In the genomic region with DNA sequence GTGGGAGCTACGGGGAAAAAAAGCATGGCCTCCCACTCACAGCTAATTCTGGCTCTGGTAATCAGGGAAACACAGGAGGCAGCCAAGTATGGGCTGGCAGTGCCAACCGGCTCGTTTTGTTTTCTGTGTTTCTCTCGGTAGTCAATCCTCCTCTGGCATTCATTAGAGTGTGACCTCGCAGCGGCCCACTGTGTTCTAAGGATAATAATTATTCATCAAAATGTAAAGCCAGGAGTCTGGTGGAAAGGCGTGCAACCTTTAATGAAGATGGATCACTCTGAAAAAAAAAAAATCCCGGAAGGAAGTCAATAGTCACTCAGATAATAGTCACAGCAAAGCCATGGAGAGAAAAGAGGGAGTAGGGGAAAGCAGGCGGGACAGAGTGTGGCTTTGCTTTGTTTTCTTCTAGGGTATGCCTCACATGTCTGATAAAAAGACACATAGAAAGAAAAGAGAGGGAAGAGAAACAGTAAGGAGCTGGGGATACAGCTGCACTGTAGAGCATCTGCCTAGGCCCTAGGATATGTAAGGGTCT, we compare ENCODE assay signal across 8 mouse cellular contexts. TPM values are rescaled to one million over a fixed set of nuclear protein-coding genes. Genes with fewer than 3 reads are reported as not detected.
A peak's percentile ranks its signal among the peaks of the same experiment; 100 is the strongest.
DNase-seq lines count a peak whose midpoint lies in the region; ATAC-seq and TF ChIP-seq lines count a peak whose summit lies in the region.

No protein-coding gene starts in this region.

- no peaks in the 10 kb centered on the region for H3K36me3 ChIP-seq in heart, postnatal 0 days (replicated peaks; ENCODE audit: control insufficient read depth, insufficient read depth, low read length)
- no peaks in the 10 kb centered on the region for H3K36me3 ChIP-seq in heart, embryonic 10.5 days
- H3K36me3 ChIP-seq in hindbrain, embryonic 14.5 days (replicated peaks; ENCODE audit: control insufficient read depth, insufficient read depth): no peaks in the 10 kb centered on the region
- no peaks in the 10 kb centered on the region for H3K36me3 ChIP-seq in midbrain, postnatal 0 days (ENCODE audit: insufficient read depth, low read length)

- no peak for TF ChIP-seq EP300 in heart, postnatal 0 days (IDR thresholded peaks at IDR 0.05; ENCODE audit: low read depth)

- no peak for TF ChIP-seq CTCF in heart, postnatal 0 days (IDR thresholded peaks at IDR 0.05; ENCODE audit: low read depth)
- TF ChIP-seq CTCF in midbrain, postnatal 0 days (IDR thresholded peaks at IDR 0.05): no peak

- H3K9me3 ChIP-seq in heart, postnatal 0 days (replicated peaks; ENCODE audit: control insufficient read depth, low read length): no peaks in the 10 kb centered on the region
- no peaks in the 10 kb centered on the region for H3K9me3 ChIP-seq in heart, embryonic 10.5 days
- H3K9me3 ChIP-seq in hindbrain, embryonic 14.5 days (ENCODE audit: control insufficient read depth, low read length): no peaks in the 10 kb centered on the region
- H3K9me3 ChIP-seq in midbrain, postnatal 0 days (ENCODE audit: low read length): no peaks in the 10 kb centered on the region

- H3K4me1 ChIP-seq in heart, postnatal 0 days (ENCODE audit: control insufficient read depth, insufficient read depth): no peaks in the 10 kb centered on the region; the same call in 1 of the 2 replicates
- no peaks in the 10 kb centered on the region for H3K4me1 ChIP-seq in heart, embryonic 10.5 days
- peaks cover 4% of the 10 kb centered on the region; the same call in 1 of the 2 replicates for H3K4me1 ChIP-seq in hindbrain, embryonic 14.5 days (replicated peaks; ENCODE audit: control insufficient read depth, insufficient read depth, low read length)
- no peaks in the 10 kb centered on the region for H3K4me1 ChIP-seq in midbrain, postnatal 0 days (ENCODE audit: insufficient read depth, low read length)

- H3K4me3 ChIP-seq in heart, postnatal 0 days (ENCODE audit: low read depth, low read length): no peak overlapping the region
- H3K4me3 ChIP-seq in heart, embryonic 10.5 days: no peak overlapping the region
- H3K4me3 ChIP-seq in hindbrain, embryonic 14.5 days (replicated peaks; ENCODE audit: low read length): no peak overlapping the region
- H3K4me3 ChIP-seq in midbrain, postnatal 0 days (ENCODE audit: low read depth, low read length): no peak overlapping the region

- H3K9ac ChIP-seq in heart, postnatal 0 days (replicated peaks; ENCODE audit: low read depth, low read length): no peak overlapping the region
- H3K9ac ChIP-seq in hindbrain, embryonic 14.5 days: no peak overlapping the region
- no peak overlapping the region for H3K9ac ChIP-seq in midbrain, postnatal 0 days (replicated peaks; ENCODE audit: low read length, poor library complexity, severe bottlenecking)

- no peak overlapping the region for H3K4me2 ChIP-seq in heart, postnatal 0 days (ENCODE audit: low read depth, low read length)
- no peak overlapping the region for H3K4me2 ChIP-seq in hindbrain, embryonic 14.5 days (replicated peaks)
- no peak overlapping the region for H3K4me2 ChIP-seq in midbrain, postnatal 0 days (ENCODE audit: low read depth, low read length, poor library complexity, severe bottlenecking)

- WGBS in heart, postnatal 0 days: 39% methylated on average over 9 of the region's 9 CpGs
- WGBS in heart, embryonic 10.5 days: 66% methylated on average over 9 of the region's 9 CpGs
- 17% methylated on average over 9 of the region's 9 CpGs for WGBS in hindbrain, embryonic 14.5 days
- WGBS in midbrain, postnatal 0 days: 28% methylated on average over 9 of the region's 9 CpGs

- peak; percentile 22 for DNase-seq in heart, postnatal 0 days (ENCODE audit: low spot score)
- no peak for DNase-seq in heart, embryonic 10.5 days (ENCODE audit: low spot score)
- DNase-seq in cerebellum, adult 8-10 months: peak; percentile 74
- peak; percentile 70 for DNase-seq in hindbrain, embryonic 14.5 days (ENCODE audit: low spot score)
- DNase-seq in midbrain, postnatal 0 days (ENCODE audit: low spot score): peak; percentile 89
- DNase-seq in spleen, postnatal 14 days (ENCODE audit: low spot score in 2 of 2): no peak
- no peak for DNase-seq in T-cell, adult 2 months (ENCODE audit: low spot score)

- H3K27me3 ChIP-seq in heart, postnatal 0 days (ENCODE audit: control insufficient read depth, insufficient read depth, low read length): no peaks in the 10 kb centered on the region
- H3K27me3 ChIP-seq in heart, embryonic 10.5 days (ENCODE audit: insufficient read depth, poor library complexity, severe bottlenecking): peaks cover 10% of the 10 kb centered on the region
- H3K27me3 ChIP-seq in hindbrain, embryonic 14.5 days (ENCODE audit: control insufficient read depth, insufficient read depth, low read length): peaks cover 3% of the 10 kb centered on the region; the same call in 1 of the 2 replicates
- no peaks in the 10 kb centered on the region for H3K27me3 ChIP-seq in midbrain, postnatal 0 days (ENCODE audit: insufficient read depth, low read length)

- 0 out of 2 replicates have a peak overlapping the region, but pooled peaks have one; percentile 19 for H3K27ac ChIP-seq in heart, postnatal 0 days (ENCODE audit: low read depth)
- H3K27ac ChIP-seq in heart, embryonic 10.5 days: no peak overlapping the region
- peak overlapping the region; percentile 21; the same call in 1 of the 2 replicates for H3K27ac ChIP-seq in hindbrain, embryonic 14.5 days
- no peak overlapping the region for H3K27ac ChIP-seq in midbrain, postnatal 0 days (ENCODE audit: low read depth, low read length)

- peak; percentile 47; the same call in 1 of the 2 replicates for ATAC-seq in heart, postnatal 0 days (ENCODE audit: insufficient read depth, low read depth)
- ATAC-seq in hindbrain, embryonic 14.5 days (ENCODE audit: low FRiP score): peak; percentile 89
- peak; percentile 44; the same call in 1 of the 2 replicates for ATAC-seq in midbrain, postnatal 0 days (ENCODE audit: low FRiP score)
- no peak for ATAC-seq in activated CD4-positive, CD25-positive, alpha-beta regulatory T cell, adult 4 months

RNA-seq across cellular contexts. Expression of a gene that starts 59.4 kb away (rescaled TPM):
- not detected in 2 replicates for total RNA-seq in heart, postnatal 0 days (2014; rRNA removed; ENCODE audit: low replicate concordance)
- not detected in 2 replicates for polyA plus RNA-seq in heart, postnatal 0 days (2015; fragmentation: Nextera tagmentation; extraction: Ambion mirVana)
- 1.6 and 2.0 TPM in 2 replicates for polyA plus RNA-seq in heart, embryonic 10.5 days (2016; fragmentation: Nextera tagmentation; extraction: Ambion mirVana)
- polyA plus RNA-seq in hindbrain, embryonic 14.5 days (2014; fragmentation: Nextera tagmentation; extraction: Ambion mirVana): 0.17 and 0.34 TPM in 2 replicates
- 0.05 and 0.09 TPM in 2 replicates for total RNA-seq in midbrain, postnatal 0 days (2014; rRNA removed)
- not detected in 2 replicates for polyA plus RNA-seq in midbrain, postnatal 0 days (2015; fragmentation: Nextera tagmentation; extraction: Ambion mirVana)
- under 1 TPM in 1 of 2 experiments, not detected in 1; 0.17 TPM for polyA plus RNA-seq in activated CD4-positive, CD25-positive, alpha-beta regulatory T cell, adult 4 months (2017; shearing (Covaris generic))

Comparison
In these comparisons a context has a peak if more than half of its experiments do, and no peak if none do; other contexts are left out.
1. DNase-seq: peak in heart, postnatal 0 days (single experiment), cerebellum, adult 8-10 months (single experiment), hindbrain, embryonic 14.5 days (single experiment) and midbrain, postnatal 0 days (single experiment); none in heart, embryonic 10.5 days (single experiment), spleen, postnatal 14 days (0 of 2) and T-cell, adult 2 months (single experiment).
2. H3K27ac ChIP-seq: peak in heart, postnatal 0 days (single experiment) and hindbrain, embryonic 14.5 days (single experiment); none in heart, embryonic 10.5 days (single experiment) and midbrain, postnatal 0 days (single experiment).